Mouse (Mus musculus) MEL (cell line): ENCODE data around the gene Rab21.

Experiments
- CTCF ChIP-seq, 3 experiments: IDR thresholded peaks in 2 of 3; conservative IDR thresholded peaks in 1 of 3; 2 replicates each; pipeline ENCODE4 v1.5.1; 2011 to 2012; ENCODE audit warnings: low read length in 3 of 3, low read depth in 2 of 3, mild to moderate bottlenecking in 2 of 3, improper control_type of control experiment in 1 of 3, inconsistent platforms in 1 of 3, mixed read lengths in 1 of 3, moderate library complexity in 1 of 3; ENCODE audit not compliant: control insufficient read depth in 1 of 3, insufficient read depth in 1 of 3, poor library complexity in 1 of 3, severe bottlenecking in 1 of 3
- GATA1 ChIP-seq: IDR thresholded peaks from 2 replicates; pipeline ENCODE4 v1.6.1; 2011; ENCODE audit warnings: low read depth, low read length, improper control_type of control experiment
- NRF1 ChIP-seq: IDR thresholded peaks from 2 replicates; pipeline ENCODE4 v1.6.1; 2014; ENCODE audit warnings: low read depth, mild to moderate bottlenecking, inconsistent platforms, low read length, improper control_type of control experiment, moderate library complexity; ENCODE audit not compliant: poor library complexity, insufficient read depth, severe bottlenecking

DNA sequence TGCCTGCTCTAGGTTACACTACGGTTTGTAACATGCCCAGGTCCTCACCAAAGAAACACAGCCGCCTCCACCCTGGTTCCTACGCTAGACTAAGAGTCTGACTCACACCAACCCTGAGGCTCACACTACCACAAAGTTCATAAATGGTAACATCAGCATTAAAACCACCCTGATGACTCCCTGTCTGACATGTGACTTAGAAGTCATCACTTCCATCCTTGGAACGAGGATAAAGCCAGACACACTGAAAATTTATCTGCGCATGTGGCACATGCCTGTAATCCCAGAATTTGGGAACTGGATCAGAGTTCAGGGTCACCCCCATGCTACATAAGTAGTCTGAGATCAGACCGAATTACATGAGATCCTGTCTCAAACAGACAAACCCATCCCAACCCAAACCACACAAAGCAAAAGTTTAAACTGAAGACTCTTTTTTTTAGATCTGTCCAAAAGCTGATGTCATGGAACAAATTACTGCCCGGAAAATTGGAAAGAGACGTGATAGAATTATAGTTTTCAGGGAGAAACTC is 17.1 kb upstream of the Rab21 start:
- TF ChIP-seq NRF1 (no peak), CTCF (IDR thresholded peaks at IDR 0.05 in 2 of 3, conservative IDR thresholded peaks at IDR 0.05 in 1 of 3; ENCODE audit: control insufficient read depth in 1 of 3, insufficient read depth in 1 of 3, low read depth in 2 of 3, low read length in 3 of 3, poor library complexity in 1 of 3, severe bottlenecking in 1 of 3) (no peak), GATA1 (no peak)
